In the genomic region with DNA sequence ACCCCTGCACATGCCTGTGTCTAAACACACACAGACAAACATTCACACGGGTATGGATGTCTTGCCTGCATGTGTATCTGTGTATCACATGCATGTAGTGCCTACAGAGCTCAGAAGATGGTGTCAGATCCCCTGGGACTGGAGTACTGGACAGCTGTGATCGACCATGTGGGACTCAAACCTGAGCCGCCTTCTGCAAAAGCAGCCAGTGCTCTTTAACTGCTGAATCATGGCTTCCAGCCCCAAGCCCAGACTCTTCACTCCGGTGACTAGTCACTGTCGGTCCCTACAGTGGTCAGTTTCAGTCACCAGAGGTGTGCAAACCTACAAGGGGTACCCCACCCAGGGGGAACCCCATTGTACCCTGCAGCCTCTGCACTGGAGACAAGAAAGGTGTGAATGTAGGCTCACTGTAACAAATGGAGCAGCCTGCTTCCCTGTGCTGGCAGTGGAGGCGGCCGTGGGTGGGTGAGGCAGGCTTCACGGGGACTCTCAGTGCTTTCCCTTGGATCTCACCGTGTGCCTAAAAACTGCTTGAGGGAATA, we compare ENCODE assay signal across 11 mouse cellular contexts. TPM values are rescaled to one million over a fixed set of nuclear protein-coding genes. Genes with fewer than 3 reads are reported as not detected.
DNase-seq lines count a peak whose midpoint lies in the region; ATAC-seq lines count a peak whose summit lies in the region.
"Had no signal": no experiment of that assay in that cellular context is flagged by ENCODE, and none has a peak within 500 bp of the region (broad histone marks: within the 10 kb centered on the region; RNA-seq: fewer than 3 reads in every experiment).

No protein-coding gene starts in this region.

- no peaks in the 10 kb centered on the region for H3K9me3 ChIP-seq in liver, embryonic 12.5 days (replicated peaks)
- H3K9me3 ChIP-seq in liver, embryonic 11.5 days (ENCODE audit: control insufficient read depth, low read length): no peaks in the 10 kb centered on the region
- H3K9me3 ChIP-seq in hindbrain, embryonic 10.5 days: no peaks in the 10 kb centered on the region
- H3K9me3 ChIP-seq: embryonic facial prominence, embryonic 13.5 days; midbrain, embryonic 13.5 days had no signal

- ATAC-seq in liver, embryonic 12.5 days: no peak
- ATAC-seq in liver, embryonic 11.5 days (replicated peaks; ENCODE audit: low FRiP score): no peak
- ATAC-seq: midbrain, embryonic 13.5 days had no signal

- no peak for DNase-seq in liver, embryonic 11.5 days (ENCODE audit: low spot score)
- DNase-seq in Muller cell, postnatal 12 days (ENCODE audit: inconsistent ontology term): peak; percentile 58
- DNase-seq in layer of hippocampus, adult 9-11 months: peak; percentile 75
- peak; percentile 77 for DNase-seq in right cerebral cortex, postnatal 25 days
- no peak for DNase-seq in hindbrain, embryonic 10.5 days (ENCODE audit: low spot score)
- DNase-seq in embryo, embryonic 10.5 days (ENCODE audit: low spot score): no peak
- DNase-seq: gastrocnemius, postnatal 25 days; kidney, postnatal 10 days had no signal

- H3K27me3 ChIP-seq in liver, embryonic 12.5 days (replicated peaks): no peaks in the 10 kb centered on the region
- H3K27me3 ChIP-seq in liver, embryonic 11.5 days (replicated peaks; ENCODE audit: control insufficient read depth, insufficient read depth, low read length): no peaks in the 10 kb centered on the region
- H3K27me3 ChIP-seq in hindbrain, embryonic 10.5 days (ENCODE audit: insufficient read depth, poor library complexity, severe bottlenecking): no peaks in the 10 kb centered on the region
- H3K27me3 ChIP-seq: embryonic facial prominence, embryonic 13.5 days; midbrain, embryonic 13.5 days had no signal

- peak overlapping the region; percentile 28; the same call in 1 of the 2 replicates for H3K27ac ChIP-seq in liver, embryonic 12.5 days
- H3K27ac ChIP-seq in liver, embryonic 11.5 days (ENCODE audit: low read depth, low read length): no peak overlapping the region
- H3K27ac ChIP-seq in hindbrain, embryonic 10.5 days: no peak overlapping the region
- H3K27ac ChIP-seq: embryonic facial prominence, embryonic 13.5 days; midbrain, embryonic 13.5 days had no signal

- no peak overlapping the region for H3K4me3 ChIP-seq in liver, embryonic 12.5 days
- no peak overlapping the region for H3K4me3 ChIP-seq in liver, embryonic 11.5 days (ENCODE audit: low read depth, low read length)
- H3K4me3 ChIP-seq in hindbrain, embryonic 10.5 days: no peak overlapping the region
- H3K4me3 ChIP-seq: embryonic facial prominence, embryonic 13.5 days; midbrain, embryonic 13.5 days had no signal

- H3K4me1 ChIP-seq in liver, embryonic 12.5 days: peaks cover 44% of the 10 kb centered on the region
- H3K4me1 ChIP-seq in liver, embryonic 11.5 days (replicated peaks; ENCODE audit: control insufficient read depth, insufficient read depth, low read length): peaks cover 16% of the 10 kb centered on the region
- H3K4me1 ChIP-seq in hindbrain, embryonic 10.5 days (replicated peaks): peaks cover 22% of the 10 kb centered on the region

- no peak overlapping the region for H3K4me2 ChIP-seq in liver, embryonic 12.5 days
- H3K4me2 ChIP-seq in liver, embryonic 11.5 days: no peak overlapping the region
- H3K4me2 ChIP-seq: embryonic facial prominence, embryonic 13.5 days; midbrain, embryonic 13.5 days had no signal

- WGBS in liver, embryonic 12.5 days (ENCODE audit: insufficient replicate concordance): 76% methylated on average over 9 of the region's 9 CpGs
- WGBS in liver, embryonic 11.5 days: 83% methylated on average over 9 of the region's 9 CpGs
- 88% methylated on average over 9 of the region's 9 CpGs for WGBS in hindbrain, embryonic 10.5 days

- no peak overlapping the region for H3K9ac ChIP-seq in liver, embryonic 12.5 days
- H3K9ac ChIP-seq in liver, embryonic 11.5 days (ENCODE audit: low read depth, low read length): no peak overlapping the region
- H3K9ac ChIP-seq: embryonic facial prominence, embryonic 13.5 days; midbrain, embryonic 13.5 days had no signal

- peaks cover 54% of the 10 kb centered on the region for H3K36me3 ChIP-seq in liver, embryonic 12.5 days
- peaks cover 30% of the 10 kb centered on the region for H3K36me3 ChIP-seq in liver, embryonic 11.5 days (ENCODE audit: control insufficient read depth, insufficient read depth, low read length)
- peaks cover 59% of the 10 kb centered on the region for H3K36me3 ChIP-seq in hindbrain, embryonic 10.5 days

RNA-seq across cellular contexts. Expression of a gene that starts 3.9 kb away (rescaled TPM):
- 5.8 and 6.1 TPM in 2 replicates for polyA plus RNA-seq in liver, embryonic 12.5 days (2016; fragmentation: Nextera tagmentation; extraction: Ambion mirVana)
- 6.7 TPM in 2 replicates for polyA plus RNA-seq in liver, embryonic 11.5 days (2014; fragmentation: Nextera tagmentation; extraction: Ambion mirVana)
- 23.8 and 24.2 TPM in 2 replicates for polyA plus RNA-seq in hindbrain, embryonic 10.5 days (2016; fragmentation: Nextera tagmentation; extraction: Ambion mirVana)

RNA-seq across cellular contexts. Expression of a gene that starts 7.4 kb away (rescaled TPM):
- 7,775 and 7,997 TPM in 2 replicates for polyA plus RNA-seq in liver, embryonic 12.5 days (2016; fragmentation: Nextera tagmentation; extraction: Ambion mirVana)
- 11,958 and 12,749 TPM in 2 replicates for polyA plus RNA-seq in liver, embryonic 11.5 days (2014; fragmentation: Nextera tagmentation; extraction: Ambion mirVana)
- polyA plus RNA-seq in hindbrain, embryonic 10.5 days (2016; fragmentation: Nextera tagmentation; extraction: Ambion mirVana): 14,349 and 15,462 TPM in 2 replicates

Comparison
In these comparisons a context has a peak if more than half of its experiments do, and no peak if none do; other contexts are left out.
1. DNase-seq: peak in Muller cell, postnatal 12 days (single experiment), layer of hippocampus, adult 9-11 months (single experiment) and right cerebral cortex, postnatal 25 days (single experiment); none in liver, embryonic 11.5 days (single experiment), hindbrain, embryonic 10.5 days (single experiment) and embryo, embryonic 10.5 days (single experiment).